Comparison of ENCODE assay signal across 26 mouse cellular contexts in genomic region chr5:36134302-36134701, GRCm38 (mm10).
DNase-seq lines count a peak whose midpoint lies in the region; ATAC-seq and TF ChIP-seq lines count a peak whose summit lies in the region.
"Had no signal": no experiment of that assay in that cellular context is flagged by ENCODE, and none has a peak within 500 bp of the region (broad histone marks: within the 10 kb centered on the region; RNA-seq: fewer than 3 reads in every experiment).

No protein-coding gene starts in this region.

- no peak for TF ChIP-seq EP300 in heart, adult 2 months (IDR thresholded peaks at IDR 0.05; ENCODE audit: insufficient read depth, low read depth, low read length)

- no peak for TF ChIP-seq POLR2A in heart, adult 2 months (IDR thresholded peaks at IDR 0.05; ENCODE audit: insufficient read depth, low read depth, low read length)

- no peaks in the 10 kb centered on the region for H3K79me2 ChIP-seq in heart, adult 2 months (replicated peaks; ENCODE audit: control insufficient read depth, insufficient read depth, low read length)

- H3K9ac ChIP-seq in heart, adult 2 months (ENCODE audit: low read depth, low read length): no peak overlapping the region
- H3K9ac ChIP-seq: embryonic facial prominence, embryonic 13.5 days; forebrain, postnatal 0 days; hindbrain, embryonic 13.5 days; intestine, embryonic 15.5 days had no signal

- H3K27me3 ChIP-seq in heart, adult 2 months (ENCODE audit: control insufficient read depth, insufficient read depth, low read length): no peaks in the 10 kb centered on the region
- H3K27me3 ChIP-seq: embryonic facial prominence, embryonic 13.5 days; intestine, embryonic 15.5 days had no signal

- DNase-seq in heart, adult 2 months: peak in 1 of 2 experiments; percentile 38
- no peak for DNase-seq in heart, postnatal 25 days (ENCODE audit: low spot score)
- DNase-seq in layer of hippocampus, adult 2 months (ENCODE audit: low spot score in 2 of 2): no peak
- no peak for DNase-seq in layer of hippocampus, adult 9-10 months (ENCODE audit: low spot score)
- DNase-seq in heart, postnatal 10 days: peak; percentile 48 to 61
- DNase-seq: adrenal gland, adult 2 months; adrenal gland, postnatal 14 days; cerebellum, adult 11 months; cerebellum, adult 2 months; cerebellum, postnatal 10 days; cerebellum, postnatal 36 days; embryo, embryonic 11 days; forebrain, postnatal 0 days; gastrocnemius, adult 2 months; gastrocnemius, postnatal 25 days; kidney, adult 11 months; kidney, adult 8-10 months had no signal

- H3K4me1 ChIP-seq in heart, adult 2 months (ENCODE audit: control insufficient read depth, insufficient read depth, low read length): peaks cover 9% of the 10 kb centered on the region

- ATAC-seq in erythroblast, adult 5-6 weeks (replicated peaks; ENCODE audit: low FRiP score, poor library complexity, severe bottlenecking): no peak
- ATAC-seq: CD4-positive, CD25-positive, alpha-beta regulatory T cell, adult 4 months; forebrain, embryonic 14.5 days; forebrain, postnatal 0 days; hindbrain, embryonic 16.5 days had no signal

- no peak overlapping the region for H3K4me3 ChIP-seq in heart, adult 2 months
- no peak overlapping the region for H3K4me3 ChIP-seq in layer of hippocampus, adult 2 months
- H3K4me3 ChIP-seq: embryonic facial prominence, embryonic 10.5 days; embryonic facial prominence, embryonic 13.5 days; gastrocnemius, adult 2 months; hindbrain, embryonic 10.5 days; hindbrain, embryonic 13.5 days; intestine, embryonic 15.5 days had no signal

- no peak for TF ChIP-seq CTCF in heart, adult 2 months (IDR thresholded peaks at IDR 0.05)
- TF ChIP-seq CTCF in layer of hippocampus, adult 2 months (conservative IDR thresholded peaks at IDR 0.05): no peak

- peak overlapping the region; percentile 56 for H3K27ac ChIP-seq in heart, adult 2 months
- peak overlapping the region; percentile 18; the same call in 1 of the 2 replicates for H3K27ac ChIP-seq in layer of hippocampus, adult 2 months
- H3K27ac ChIP-seq: embryonic facial prominence, embryonic 10.5 days; embryonic facial prominence, embryonic 13.5 days; gastrocnemius, adult 2 months; hindbrain, embryonic 10.5 days; hindbrain, embryonic 13.5 days; intestine, embryonic 15.5 days had no signal

- intact Hi-C loops in heart, adult 2 months (cut with DNase I): loop anchor here (10.0 kb wide), 1 partner anchor 100 kb away; no protein-coding TSS in a partner anchor
- intact Hi-C loops in heart, postnatal 25 days (cut with DNase I): loop anchor here (5.0 kb wide), 1 partner anchor 62 kb away; no protein-coding TSS in a partner anchor
- intact Hi-C loops in heart, postnatal 10 days (cut with DNase I): loop anchor here (5.0 kb wide), 3 partner anchors 57 to 263 kb away; partner anchors contain the start of gene Sorcs2

- H3K36me3 ChIP-seq in heart, adult 2 months (ENCODE audit: control insufficient read depth, insufficient read depth, low read length): no peaks in the 10 kb centered on the region
- H3K36me3 ChIP-seq: embryonic facial prominence, embryonic 10.5 days; embryonic facial prominence, embryonic 13.5 days; hindbrain, embryonic 10.5 days; hindbrain, embryonic 13.5 days; intestine, embryonic 15.5 days had no signal

- 54% methylated on average over 6 of the region's 6 CpGs for WGBS in heart, adult 2 months

Comparison
In these comparisons a context has a peak if more than half of its experiments do, and no peak if none do; other contexts are left out.
1. DNase-seq: peak in heart, postnatal 10 days (2 of 2); none in heart, postnatal 25 days (single experiment), layer of hippocampus, adult 2 months (0 of 2) and layer of hippocampus, adult 9-10 months (single experiment).